Mouse (Mus musculus) NIH3T3 (cell line): ENCODE measurements around the gene Plekhg3.
A peak's percentile ranks its signal among the peaks of the same experiment; 100 is the strongest.

ENCODE experiments used
- DNase-seq: peaks from one replicate; pipeline ENCODE4 v3.0.0-alpha.2; 2012; ENCODE audit warnings: low read depth

Plekhg3 gene

DNA sequence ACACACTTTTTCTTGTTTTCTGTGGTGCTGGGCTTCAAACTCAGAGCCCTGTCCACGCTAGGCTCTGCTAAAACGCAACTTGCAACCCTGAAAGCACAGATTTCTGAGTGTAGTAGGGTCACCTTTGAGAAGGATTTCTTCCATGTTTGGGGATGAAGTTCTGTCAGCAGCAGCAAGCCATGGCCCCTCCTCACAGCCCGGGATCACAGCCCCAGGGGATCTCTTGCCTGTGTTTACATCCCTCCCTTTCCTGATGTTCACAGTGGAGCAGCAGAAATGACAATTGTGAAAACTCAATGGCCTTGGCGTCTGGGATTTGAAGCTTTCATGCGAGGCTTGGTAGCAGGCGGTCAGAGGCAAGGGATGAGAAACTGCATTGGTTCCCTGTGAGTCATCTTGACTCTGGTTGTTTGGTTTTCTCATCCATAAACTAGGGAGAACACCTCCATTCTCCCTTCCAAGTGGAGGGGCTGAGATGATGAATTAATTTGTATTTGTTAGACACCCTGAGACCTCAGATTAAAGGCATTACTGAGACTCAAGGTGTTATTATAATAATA is at the start of gene Plekhg3:
Gene Plekhg3, plus strand, starts transcription at position 312 of the 560 bp plus-strand sequence.
- no peak for DNase-seq

DNA sequence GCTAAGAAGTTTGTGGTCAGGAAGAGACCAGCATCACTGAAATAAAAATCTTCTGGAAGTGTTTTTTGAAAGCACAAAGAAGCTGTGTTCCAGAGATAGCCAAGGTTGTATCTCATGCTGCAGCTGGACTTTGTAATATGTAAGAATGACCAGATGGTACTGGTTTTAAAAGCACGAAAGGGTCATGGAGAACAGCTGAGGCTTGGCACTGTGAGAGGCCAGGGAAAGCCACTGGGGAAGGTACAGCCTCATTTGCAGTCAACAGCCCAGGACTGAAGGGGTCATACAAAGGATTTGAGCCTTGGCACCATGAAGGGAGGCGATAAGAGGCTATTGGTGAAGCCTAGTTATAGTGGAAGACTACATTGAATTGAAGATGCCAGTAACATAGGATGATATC is 48.2 kb upstream of the Plekhg3 start:
- peak; percentile 24 for DNase-seq

DNA sequence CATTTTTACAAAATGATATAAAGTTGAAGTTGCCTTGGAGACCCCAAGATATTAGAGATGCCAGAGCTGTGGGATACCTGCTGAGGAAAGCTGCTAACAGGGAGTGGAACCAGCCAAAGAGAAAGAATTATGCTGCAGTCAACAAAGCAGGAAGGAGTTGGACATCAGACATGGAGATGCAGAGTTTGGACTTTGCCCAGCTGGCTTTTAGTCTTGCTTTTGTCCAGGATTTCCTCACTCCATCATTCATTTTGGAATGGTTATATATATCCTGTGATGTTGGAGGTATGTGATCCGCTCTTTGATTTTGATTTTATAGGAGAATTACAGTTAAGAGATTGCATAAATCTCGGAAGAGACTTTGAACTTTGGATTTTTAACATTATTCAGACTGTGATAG is 47.7 kb upstream of the Plekhg3 start:
- peak; percentile 24 for DNase-seq

DNA sequence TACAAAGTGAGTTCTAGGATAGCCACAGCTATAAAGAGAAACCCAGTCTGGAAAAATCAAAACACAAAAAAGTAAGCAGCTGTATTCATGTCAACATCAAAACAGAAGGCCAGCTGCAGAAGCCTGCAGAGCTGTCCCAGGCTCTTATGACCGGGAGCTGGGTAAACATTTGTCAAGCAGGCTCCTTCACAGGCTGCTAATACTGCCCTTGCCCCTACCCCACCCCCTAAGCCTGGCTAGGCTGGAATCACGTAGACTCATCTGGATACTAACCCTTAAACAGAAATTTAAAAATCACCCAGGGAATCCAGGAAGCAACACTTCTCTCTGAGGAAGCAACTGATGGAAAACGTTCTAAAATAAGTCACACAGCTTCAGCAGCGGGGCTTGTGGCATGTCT is 45.8 kb upstream of the Plekhg3 start:
- no peak for DNase-seq

DNA sequence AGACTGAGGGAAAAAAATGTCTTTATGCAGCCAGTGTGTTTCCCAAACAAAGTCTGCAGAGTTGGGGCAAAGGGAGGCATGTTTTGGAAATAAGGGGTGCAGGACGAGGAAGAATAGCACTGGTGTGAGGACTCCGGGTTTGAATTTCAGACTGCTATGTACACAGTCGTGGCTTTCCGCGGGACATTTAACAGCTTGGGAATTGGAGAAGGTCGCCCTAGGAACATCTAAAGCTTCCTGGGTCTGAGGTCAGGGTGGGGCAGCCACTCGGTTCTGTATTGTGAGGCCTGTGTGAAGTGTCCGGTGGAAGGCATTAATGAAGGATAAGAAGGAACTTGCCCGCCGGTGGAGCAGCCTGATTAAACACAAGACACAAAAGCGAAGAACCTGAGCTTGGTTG is 45.3 kb upstream of the Plekhg3 start:
- DNase-seq: no peak

DNA sequence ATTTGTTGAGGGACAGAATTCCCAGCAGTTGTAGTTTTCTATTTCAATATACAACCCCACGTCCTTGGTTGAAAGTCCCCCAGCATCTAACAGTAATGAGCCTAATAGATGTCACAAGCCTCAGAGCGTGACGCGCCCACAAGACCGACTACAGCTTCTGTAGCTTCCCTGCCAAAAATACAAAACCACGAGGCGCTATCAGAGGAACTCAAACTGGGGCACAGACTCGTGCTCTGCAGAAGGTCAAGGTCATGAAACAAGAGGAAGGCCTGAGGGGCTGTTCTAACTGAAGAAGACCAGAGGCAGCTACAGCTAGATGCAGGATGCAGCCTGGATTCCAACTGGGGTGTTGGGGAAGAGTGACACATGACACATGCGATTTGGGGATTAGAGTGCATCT is 43.7 kb upstream of the Plekhg3 start:
- DNase-seq: no peak

DNA sequence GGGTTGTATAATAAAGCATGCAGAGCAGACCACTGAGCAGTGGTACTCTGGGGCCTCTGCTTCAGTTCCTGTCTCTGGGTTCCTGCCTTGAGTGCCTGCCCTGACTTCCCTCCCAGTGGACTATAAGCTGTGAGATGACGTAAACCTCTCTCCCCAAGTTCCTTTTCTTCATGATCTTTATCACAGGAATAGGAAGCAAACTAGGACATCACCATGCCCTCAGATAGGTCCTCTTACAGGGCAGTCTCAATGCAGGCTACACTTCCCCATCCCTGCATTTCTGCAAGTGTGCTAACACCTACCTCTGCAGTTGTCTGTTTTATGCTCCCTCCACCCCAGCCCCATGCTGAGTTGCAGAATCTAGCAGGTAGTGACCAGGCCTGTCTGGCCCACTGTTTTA is 39.9 kb upstream of the Plekhg3 start:
- DNase-seq: no peak

DNA sequence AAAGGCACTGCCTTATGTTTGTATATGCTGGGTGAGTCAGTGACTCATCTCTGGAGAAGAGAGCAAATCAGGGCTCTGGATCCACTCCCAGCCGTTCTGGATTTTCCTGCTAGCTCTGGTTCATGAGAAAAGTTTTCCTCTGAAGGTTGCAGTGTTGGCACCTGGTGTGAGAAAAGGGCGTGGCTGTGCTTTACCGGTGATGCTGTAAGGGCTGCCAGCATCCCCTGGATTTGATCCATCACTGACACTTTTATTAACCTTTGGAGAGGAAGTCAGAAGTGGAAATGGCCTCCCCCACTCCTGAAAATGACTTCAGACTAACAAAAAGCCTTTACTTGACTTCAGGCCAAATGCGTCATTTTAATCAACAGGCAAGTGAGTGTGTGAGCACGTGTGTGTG is 37.2 kb upstream of the Plekhg3 start:
- peak; percentile 91 for DNase-seq

DNA sequence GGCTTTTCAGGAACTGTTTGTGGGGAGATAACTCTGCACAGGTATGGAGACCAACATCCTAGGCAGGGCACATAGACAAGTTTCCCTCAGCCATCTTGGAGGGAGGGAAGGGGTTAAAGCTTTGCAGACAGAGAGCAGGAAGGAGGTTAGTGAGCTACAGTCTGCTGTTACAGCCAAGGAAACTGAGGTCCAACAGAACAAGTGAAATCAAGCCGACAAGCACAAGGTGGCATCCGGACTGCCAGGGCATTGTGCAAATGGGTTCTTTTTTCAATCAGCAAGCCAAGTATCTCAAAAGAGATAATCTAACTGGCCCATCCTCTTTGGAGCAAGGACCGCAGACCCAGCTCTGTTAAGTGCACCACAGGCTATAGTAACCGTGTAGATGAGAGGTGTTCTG is 35.3 kb upstream of the Plekhg3 start:
- DNase-seq: no peak

DNA sequence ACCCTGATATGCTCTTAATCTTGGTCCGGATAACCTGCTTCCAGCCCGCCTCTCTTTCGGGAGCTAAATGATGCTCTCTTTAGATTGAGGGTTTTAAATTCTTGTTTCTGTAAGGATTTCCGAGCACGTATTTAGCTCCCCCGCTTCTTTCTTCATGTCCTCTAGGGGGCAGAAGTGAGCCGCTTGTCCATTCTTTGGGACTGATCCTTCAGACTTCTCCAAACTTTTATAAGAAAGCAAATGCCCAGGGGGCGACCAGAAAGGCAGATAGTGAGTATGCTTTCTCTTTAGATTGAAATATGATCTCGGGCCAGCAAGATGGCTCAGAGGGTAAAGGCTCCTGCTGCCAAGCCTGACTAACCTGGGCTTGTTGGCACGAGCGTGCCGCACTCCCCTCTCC is 34.4 kb upstream of the Plekhg3 start:
- DNase-seq: peak; percentile 94

DNA sequence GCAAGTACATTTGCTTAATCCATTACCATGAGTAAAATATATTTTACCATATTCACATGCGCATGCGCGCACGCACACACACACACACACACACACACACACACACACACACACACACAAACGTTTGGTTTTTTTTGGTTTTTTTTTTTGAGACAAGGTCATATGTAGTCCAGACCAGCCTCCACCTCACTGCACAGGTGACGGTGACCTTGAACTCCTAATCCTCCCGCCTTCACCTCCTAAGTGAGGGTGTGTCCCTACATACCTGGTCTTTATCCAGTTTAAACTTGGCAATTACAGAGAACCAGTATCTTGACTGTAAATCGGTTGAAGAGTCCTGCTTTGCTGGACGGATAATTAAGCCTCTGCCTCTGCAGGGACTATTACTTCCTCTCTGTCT is 31.4 kb upstream of the Plekhg3 start:
- DNase-seq: no peak

DNA sequence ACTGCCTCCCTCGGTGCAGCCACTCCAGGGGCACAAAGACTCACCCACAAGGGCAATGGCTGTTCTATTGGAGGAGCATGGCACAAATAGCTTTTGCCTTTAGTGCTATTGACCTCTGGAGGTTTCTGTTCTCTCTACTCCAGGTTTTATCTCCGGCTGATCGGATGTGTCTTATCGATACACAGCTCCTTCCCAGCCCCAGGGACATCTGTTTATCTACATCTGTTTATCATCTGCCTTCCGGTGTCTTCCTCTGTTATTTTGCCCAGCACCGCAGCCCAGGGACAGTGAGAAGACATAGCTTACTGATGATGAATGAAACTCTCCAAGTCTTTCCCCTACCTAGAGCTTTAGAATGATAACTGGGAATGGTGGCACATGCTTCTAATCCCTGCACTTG is 30.6 kb upstream of the Plekhg3 start:
- DNase-seq: no peak

DNA sequence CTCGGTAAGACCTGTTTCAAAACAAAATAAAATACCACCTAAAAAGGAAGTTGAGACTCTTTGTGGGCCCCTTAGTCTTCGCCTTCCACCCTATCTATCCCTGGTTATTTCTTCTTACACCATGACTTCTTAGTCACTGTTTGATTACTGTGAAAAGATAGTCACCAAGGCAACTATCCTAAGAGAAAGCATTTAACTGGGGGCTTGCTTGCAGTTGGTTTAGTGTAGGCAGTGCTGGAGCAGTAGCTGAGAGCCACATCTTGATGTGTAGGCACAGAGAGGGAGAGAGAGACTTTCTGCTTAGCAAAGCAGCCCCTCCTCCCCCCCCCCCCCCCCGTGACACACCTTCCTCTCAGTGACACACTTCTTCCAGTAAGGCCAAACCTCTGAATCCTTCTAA is 29.8 kb upstream of the Plekhg3 start:
- no peak for DNase-seq

DNA sequence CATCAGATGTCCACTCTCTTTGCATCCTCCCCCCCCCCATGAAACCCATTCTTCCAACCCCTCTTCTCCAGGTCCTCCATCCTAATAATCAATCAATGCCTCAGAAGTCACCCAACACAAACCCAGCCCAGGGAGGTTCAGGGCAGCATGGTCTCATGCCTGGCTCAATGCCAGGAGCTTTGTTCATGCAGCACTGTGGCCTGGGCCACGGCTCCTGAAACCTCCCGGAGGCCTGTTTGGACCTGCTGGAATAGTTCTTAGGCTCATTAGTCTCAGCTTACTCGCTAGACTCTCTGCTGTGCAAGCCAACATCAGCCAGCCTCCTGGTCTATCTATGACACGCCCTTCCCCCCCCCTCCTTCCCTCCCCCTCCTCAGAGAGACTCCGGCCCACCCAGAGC is 27.7 kb upstream of the Plekhg3 start:
- no peak for DNase-seq

DNA sequence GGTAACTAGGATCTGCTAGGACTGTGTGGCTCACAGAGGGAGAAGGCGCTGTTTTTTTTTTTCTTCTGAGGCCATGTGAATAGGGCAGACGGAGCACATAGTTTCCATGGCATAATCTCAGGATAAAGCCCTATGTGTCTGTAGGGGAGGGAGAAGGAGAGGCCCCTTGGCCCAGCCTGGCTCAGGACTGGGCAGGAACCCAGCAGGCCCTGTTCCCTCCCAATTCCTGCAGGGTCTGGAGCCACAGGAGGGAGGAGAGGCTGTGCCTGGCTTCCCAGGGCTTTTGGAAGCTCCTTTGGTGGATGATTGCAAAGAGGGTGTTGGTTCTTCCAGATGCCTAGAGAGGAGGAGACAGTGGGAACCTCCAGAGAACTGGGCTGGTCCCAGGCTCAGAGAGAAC is 24.2 kb upstream of the Plekhg3 start:
- peak; percentile 68 for DNase-seq

DNA sequence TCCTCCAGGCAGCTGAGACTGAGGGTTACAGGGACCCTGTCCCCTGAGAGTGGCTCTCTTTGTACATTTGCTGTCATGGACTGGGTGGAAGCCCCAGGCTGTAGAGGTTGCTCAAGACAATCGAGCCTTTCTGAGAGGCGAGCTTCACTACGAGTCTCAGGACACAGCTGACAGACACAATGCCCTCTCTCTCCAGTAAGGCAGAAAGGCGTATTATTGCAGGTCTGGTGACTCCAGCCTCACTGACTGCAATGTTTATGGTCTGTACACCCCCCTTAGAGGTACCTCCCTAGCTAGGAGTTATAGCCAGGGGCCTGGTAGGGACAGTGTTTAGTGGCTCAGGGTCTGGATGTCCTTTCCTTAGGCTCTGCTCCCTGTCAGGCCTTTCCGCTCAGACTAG is 22.9 kb upstream of the Plekhg3 start:
- no peak for DNase-seq

DNA sequence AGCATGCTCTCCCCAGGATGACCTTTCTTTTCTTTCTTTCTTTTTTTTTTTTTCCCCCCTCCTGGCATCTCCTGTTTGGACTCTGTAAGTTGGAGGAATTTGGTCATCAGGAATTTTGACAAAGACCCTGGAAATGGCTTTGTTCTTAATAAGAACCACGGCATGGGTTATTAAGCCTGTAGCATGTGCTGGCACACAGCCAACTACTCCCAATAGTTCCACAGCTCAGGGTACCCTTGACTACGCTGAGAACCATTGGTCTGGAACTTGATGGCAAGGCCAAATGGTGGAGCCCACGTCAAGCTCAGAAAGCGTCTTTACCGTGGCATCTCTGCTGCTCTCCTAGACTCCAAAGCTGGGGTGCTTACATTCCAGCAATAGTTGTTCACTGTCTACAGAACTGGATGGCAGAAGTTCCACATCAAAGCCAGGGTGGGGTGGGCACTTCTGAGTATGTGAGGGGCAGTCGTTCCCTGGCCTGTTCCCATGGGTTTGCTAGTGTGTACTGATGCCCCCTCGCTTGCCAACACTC is 21.7 kb upstream of the Plekhg3 start:
- peak; percentile 19 for DNase-seq

DNA sequence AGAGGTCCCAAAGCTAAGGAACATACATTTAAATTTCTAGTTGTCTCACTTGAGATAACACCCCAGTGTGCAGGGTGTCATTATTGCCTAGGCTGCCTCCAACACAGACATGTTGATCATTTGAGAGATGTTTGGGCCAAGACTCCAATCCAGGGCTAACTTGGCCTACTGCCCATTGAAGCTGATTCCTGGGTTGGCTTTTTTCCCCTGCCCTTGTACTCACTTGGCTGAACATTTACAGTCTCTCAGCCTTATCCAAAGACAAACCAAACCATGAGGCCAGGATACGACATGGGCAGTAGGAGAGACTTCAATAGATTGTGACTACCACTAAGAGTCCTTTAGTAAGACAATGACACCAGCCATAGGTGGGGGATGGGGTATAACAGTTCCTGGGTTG is 18.0 kb upstream of the Plekhg3 start:
- DNase-seq: peak; percentile 54

DNA sequence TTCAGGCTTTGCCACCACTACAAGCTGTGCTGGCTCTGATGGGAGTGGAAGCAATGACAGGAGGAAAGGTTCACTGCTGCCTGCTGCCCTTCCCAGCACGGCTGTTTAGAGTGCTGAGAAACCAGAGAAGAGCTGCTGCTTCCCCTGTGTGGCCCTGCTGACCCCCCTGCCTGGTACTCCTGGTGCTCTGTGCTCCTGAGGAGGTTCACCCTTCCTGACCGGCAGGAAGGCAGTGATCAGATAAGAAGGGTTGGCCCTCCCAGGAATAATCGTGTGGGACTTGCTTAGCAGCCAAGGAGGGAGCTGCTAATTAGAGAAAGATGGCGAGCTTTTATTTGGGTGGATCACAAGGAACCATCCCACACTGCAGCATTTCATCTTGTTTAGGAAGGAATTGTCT is 15.8 kb upstream of the Plekhg3 start:
- no peak for DNase-seq

DNA sequence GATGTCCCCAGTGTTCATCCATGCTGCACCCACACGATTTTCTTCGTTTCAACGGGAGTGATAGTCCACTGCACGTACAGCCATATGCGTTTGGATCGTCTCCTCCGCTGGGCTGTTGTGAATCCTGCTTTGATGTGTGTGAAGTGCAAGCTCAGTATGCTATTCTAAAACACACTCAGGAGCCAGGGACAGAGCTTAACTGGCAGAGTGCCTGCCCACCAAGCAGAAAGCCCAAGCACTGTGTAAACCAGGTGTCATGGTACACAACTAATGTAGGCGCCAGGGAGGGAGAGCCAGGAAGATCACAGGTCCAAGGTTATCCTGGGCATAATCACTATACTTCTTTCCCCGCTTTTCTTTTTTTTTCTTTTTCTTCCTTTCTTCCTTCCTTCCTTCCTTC is 12.7 kb upstream of the Plekhg3 start:
- no peak for DNase-seq

DNA sequence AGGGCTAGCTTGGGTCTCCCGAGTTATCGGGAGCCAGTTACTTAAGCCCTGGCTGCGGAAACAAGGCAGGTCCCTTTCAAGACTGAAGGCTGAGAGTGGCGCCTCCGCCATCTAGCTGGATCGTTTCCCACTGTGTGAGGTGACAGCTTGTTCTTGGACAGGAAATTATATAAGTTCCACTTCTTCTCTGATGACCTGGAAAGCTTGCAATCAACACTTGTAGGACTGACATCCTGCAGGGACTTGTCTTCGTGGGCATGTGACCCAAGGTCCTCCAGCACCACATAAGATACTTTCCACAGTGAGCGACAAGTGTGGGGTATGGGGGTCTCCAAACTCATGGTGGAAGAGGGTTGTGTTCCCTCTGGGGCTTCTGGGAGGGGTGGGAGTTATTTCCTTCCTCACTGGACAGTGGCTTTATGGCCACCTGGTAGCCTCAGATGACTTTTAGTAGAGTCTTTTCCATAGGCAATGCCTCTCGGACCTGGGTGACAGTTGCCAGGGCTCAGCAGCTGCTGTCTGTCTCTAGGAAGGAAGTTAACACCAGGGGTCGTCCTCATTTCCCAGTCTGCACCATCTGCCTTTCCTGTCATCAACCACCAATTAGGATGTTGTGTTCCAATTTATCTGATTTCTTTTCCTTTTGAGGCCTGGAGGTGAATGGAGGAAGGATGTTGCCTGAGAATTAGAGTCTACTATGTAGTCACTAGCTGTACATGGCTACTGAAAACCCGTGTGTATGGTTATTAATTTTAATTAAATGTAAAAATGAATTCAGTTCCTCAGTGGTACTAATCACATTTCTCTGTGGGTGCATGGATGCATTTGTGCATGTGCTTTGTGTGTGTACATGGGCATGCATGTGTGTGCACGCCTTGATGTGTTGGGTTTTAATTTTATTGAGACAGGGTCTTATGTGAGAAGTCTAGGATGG is 11.5 kb upstream of the Plekhg3 start:
- DNase-seq: no peak

DNA sequence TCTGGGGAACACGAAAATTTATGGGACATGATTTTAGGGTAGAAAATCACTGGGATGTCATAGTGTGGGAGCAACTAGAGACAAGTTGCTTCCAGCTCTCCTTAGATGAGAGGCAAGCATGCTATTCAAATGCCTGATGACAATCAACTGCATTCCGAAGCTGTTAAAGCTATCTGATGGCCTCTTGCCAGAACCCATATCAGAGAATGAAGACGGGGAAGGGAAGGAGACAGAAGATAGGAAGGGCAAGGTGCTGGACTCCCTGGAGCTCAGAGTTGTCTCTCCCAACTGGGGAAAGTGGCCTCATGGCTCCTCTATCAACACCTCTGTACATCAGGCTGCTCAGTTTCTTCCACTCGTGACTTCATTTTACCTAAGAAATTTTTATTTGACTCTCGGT is 7.0 kb upstream of the Plekhg3 start:
- no peak for DNase-seq

DNA sequence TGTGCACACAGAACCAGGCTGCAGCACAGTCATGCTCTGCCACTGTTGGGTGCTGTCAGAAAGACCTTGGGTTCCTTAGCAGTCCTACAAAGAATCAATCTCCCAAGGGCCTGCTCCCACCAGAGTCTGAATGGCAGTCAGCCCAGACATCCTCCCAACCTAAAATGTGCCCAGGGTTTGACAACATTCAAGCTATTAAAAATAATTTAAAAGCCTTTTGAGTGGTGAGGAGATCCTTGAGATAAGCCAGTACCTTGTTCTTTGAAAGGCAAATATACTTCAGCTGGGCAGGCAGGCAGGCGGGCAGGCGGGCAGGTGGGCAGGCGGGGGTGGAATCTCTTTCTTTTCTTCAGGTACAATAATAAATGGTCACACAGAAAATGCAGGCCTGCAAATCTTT is 5.8 kb upstream of the Plekhg3 start:
- no peak for DNase-seq
